Mouse (Mus musculus) midbrain, embryonic 14.5 days (tissue): ENCODE measurements around the gene Mab21l3. TPM values are rescaled to one million over a fixed set of nuclear protein-coding genes. Genes with fewer than 3 reads are reported as not detected.

Experiments
- ATAC-seq: fragments of 200-750 bp; cut with Nextera tagmentation; 2 replicates; pipeline ENCODE4 v1.8.0; 2017; ENCODE audit warnings: moderate number of reproducible peaks, moderate library complexity; ENCODE audit not compliant: low FRiP score, low TSS enrichment
- DNase-seq: peaks from one replicate; pipeline ENCODE4 v3.0.0-alpha.2; 2015
- H3K27ac ChIP-seq: fragments of 300-500 bp; sonication (generic); replicated peaks from 2 replicates; pipeline ENCODE4 v1.5.1; 2014; ENCODE audit warnings: mild to moderate bottlenecking, low read depth, low read length, moderate library complexity
- H3K27me3 ChIP-seq: fragments of 300-500 bp; sonication (generic); 2 replicates; pipeline ENCODE4 v1.6.1; 2014; ENCODE audit warnings: low read length, control low read depth, mixed read lengths; ENCODE audit not compliant: control insufficient read depth, insufficient read depth
- H3K36me3 ChIP-seq: fragments of 300-500 bp; sonication (generic); 2 replicates; pipeline ENCODE4 v1.6.1; 2014; ENCODE audit warnings: low read length, control low read depth; ENCODE audit not compliant: control insufficient read depth, insufficient read depth
- H3K4me1 ChIP-seq: fragments of 300-500 bp; sonication (generic); 2 replicates; pipeline ENCODE4 v1.6.1; 2014; ENCODE audit warnings: mild to moderate bottlenecking, antibody characterized with exemption, low read length, control low read depth; ENCODE audit not compliant: control insufficient read depth, insufficient read depth
- H3K4me2 ChIP-seq: fragments of 300-500 bp; sonication (generic); 2 replicates; pipeline ENCODE4 v1.6.1; 2014; ENCODE audit warnings: mild to moderate bottlenecking, low read length, moderate library complexity
- H3K4me3 ChIP-seq: fragments of 300-500 bp; sonication (generic); replicated peaks from 2 replicates; pipeline ENCODE4 v1.5.1; 2014; ENCODE audit warnings: low read depth, low read length
- H3K9ac ChIP-seq: fragments of 300-500 bp; sonication (generic); replicated peaks from 2 replicates; pipeline ENCODE4 v1.6.1; 2014; ENCODE audit warnings: mild to moderate bottlenecking, low read length, moderate library complexity
- H3K9me3 ChIP-seq: fragments of 300-500 bp; sonication (generic); 2 replicates; pipeline ENCODE4 v1.6.1; 2016; ENCODE audit warnings: low read length, control low read depth, mixed read lengths; ENCODE audit not compliant: control insufficient read depth
- WGBS: fragments of 180-500 bp; shearing (Covaris S2); extraction: QIAGEN DNeasy Blood & Tissue Kit; methylation state at CpG from one replicate; pipeline ENCODE4 v1.1.7; 2014; 5-methylcytosine and 5-hydroxymethylcytosine counted together
- polyA plus RNA-seq: library from polyadenylated mRNA; unstranded; fragments of >200 nt; fragmentation: Nextera tagmentation; extraction: Ambion mirVana; gene quantifications from 2 replicates; pipeline ENCODE4 v1.2.1, GENCODE M21; 2014

Mab21l3 gene
- polyA plus RNA-seq, 1 experiment from 2014 or later: not detected

DNA sequence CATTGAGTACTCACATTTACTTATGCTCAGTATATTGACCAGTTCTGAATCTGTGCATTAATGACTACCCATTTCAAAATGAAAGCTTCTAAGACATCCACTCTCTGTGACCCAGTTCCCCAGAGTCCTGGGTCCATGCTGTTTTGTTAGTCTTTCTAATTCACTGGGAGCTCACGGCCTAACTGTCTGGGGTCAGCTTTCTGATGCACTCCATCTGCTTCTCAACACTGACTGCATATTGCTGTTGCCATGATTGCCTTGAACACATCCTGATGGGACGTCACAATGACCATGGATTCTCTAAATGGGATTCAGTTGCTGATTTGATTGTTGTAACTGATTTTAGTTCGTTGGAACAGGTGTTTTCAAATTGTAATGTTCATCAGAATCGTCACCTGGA lies 56.6 kb downstream of the Mab21l3 start:
- DNase-seq (no peak), ATAC-seq (no peak)
- Histone ChIP-seq H3K4me2 (no peak overlapping the region), H3K4me1 (0 out of 2 replicates have a peak, but pooled peaks cover 6% of the 10 kb centered on the region), H3K9ac (no peak overlapping the region), H3K4me3 (no peak overlapping the region), H3K9me3 (no peaks in the 10 kb centered on the region), H3K36me3 (no peaks in the 10 kb centered on the region), H3K27me3 (no peaks in the 10 kb centered on the region), H3K27ac (no peak overlapping the region)
- 80% methylated on average over 4 of the region's 4 CpGs for WGBS

DNA sequence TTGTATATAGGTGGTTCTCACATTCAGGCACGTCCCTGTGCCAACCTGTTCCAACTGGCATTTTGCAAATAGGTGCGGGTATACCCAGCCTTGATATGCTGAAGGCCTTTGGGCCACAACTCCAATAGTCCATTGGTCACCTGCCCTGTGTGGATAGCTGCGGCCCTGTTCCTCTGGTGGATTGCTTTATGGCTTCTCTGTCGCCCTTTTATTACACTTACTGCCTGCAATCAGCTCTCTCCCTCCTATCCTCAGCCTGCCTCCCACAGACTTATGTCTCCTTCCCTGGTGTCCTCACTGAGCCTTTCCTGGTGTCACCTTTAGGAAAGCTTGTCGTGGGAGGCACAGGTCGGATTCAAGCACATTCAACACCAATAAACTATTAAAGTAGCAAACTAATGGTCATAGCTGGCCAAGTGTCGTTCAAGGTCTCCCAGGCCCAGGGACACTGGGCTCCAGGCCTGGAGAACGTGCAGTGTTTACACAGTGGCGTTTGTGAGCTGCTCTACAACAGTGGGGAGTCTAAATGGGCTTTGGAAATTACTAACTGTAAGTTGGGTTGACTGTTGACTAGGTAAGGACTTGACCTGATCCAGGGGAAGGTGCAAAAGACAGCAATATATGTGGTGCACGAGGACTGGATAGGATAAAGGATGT lies 63.9 kb downstream of the Mab21l3 start:
- Histone ChIP-seq H3K27ac (no peak overlapping the region), H3K36me3 (no peaks in the 10 kb centered on the region), H3K9ac (no peak overlapping the region), H3K4me3 (no peak overlapping the region), H3K4me2 (no peak overlapping the region), H3K9me3 (no peaks in the 10 kb centered on the region), H3K4me1 (no peaks in the 10 kb centered on the region), H3K27me3 (no peaks in the 10 kb centered on the region)
- no peak for DNase-seq
- 90% methylated on average over 10 of the region's 10 CpGs for WGBS
- ATAC-seq: no peak

DNA sequence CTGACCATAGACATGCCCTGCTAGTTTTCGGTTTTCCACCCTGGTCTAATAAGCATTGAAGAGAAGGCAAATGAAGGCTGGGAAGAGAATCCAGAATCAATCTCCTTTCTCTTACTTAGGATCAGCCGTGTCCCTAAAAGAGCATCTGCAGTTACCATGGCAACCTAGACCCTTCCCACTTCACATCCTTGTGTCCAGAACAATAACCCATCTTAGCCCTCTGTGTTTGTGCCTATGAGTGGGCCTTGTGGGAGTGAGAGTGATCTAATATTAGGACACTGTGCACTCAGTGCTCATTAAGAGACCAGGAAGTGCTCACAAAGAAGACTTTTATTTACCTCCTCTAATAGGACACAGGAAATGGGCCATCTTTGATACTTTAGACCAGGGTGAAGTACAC lies 65.0 kb downstream of the Mab21l3 start:
- ATAC-seq: no peak
- WGBS: 29% methylated on average over 2 of the region's 2 CpGs
- Histone ChIP-seq H3K27ac (no peak overlapping the region), H3K9me3 (no peaks in the 10 kb centered on the region), H3K9ac (no peak overlapping the region), H3K4me2 (no peak overlapping the region), H3K27me3 (no peaks in the 10 kb centered on the region), H3K4me1 (no peaks in the 10 kb centered on the region), H3K4me3 (no peak overlapping the region), H3K36me3 (no peaks in the 10 kb centered on the region)
- DNase-seq: peak; percentile 56

DNA sequence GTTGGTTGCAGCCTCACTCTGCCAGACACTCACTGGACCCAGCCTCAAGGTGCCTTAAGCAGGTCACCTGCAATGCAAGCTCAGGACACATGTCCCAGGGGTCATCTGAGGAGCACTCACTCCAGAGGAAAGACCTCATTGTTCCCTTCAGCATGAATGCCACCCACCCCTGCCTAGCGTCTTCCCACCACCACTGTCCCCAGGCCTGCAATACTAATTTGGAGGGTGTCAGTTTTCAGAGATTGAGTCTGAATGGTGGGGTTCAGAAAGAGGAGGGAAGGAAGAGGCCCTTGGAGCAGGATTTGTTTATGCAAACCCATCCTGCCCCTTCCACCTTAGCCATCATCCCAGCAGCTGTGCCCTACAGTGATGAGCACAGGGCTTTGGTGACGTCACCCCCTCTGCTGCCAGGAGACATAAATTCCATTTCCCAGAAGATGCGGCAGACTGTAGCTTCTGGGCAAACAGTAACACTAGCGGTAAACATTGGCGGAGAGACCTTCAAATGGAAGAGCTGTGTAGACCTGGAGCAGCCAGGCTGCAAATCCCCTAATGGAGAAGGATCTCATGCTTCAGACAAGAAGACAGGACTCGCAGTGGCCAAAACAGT lies 67.8 kb downstream of the Mab21l3 start:
- Histone ChIP-seq H3K27me3 (no peaks in the 10 kb centered on the region), H3K27ac (no peak overlapping the region), H3K4me2 (no peak overlapping the region), H3K9ac (no peak overlapping the region), H3K36me3 (no peaks in the 10 kb centered on the region), H3K4me1 (no peaks in the 10 kb centered on the region), H3K9me3 (no peaks in the 10 kb centered on the region), H3K4me3 (no peak overlapping the region)
- WGBS: 54% methylated on average over 6 of the region's 6 CpGs
- ATAC-seq (no peak), DNase-seq (peak; percentile 54)

DNA sequence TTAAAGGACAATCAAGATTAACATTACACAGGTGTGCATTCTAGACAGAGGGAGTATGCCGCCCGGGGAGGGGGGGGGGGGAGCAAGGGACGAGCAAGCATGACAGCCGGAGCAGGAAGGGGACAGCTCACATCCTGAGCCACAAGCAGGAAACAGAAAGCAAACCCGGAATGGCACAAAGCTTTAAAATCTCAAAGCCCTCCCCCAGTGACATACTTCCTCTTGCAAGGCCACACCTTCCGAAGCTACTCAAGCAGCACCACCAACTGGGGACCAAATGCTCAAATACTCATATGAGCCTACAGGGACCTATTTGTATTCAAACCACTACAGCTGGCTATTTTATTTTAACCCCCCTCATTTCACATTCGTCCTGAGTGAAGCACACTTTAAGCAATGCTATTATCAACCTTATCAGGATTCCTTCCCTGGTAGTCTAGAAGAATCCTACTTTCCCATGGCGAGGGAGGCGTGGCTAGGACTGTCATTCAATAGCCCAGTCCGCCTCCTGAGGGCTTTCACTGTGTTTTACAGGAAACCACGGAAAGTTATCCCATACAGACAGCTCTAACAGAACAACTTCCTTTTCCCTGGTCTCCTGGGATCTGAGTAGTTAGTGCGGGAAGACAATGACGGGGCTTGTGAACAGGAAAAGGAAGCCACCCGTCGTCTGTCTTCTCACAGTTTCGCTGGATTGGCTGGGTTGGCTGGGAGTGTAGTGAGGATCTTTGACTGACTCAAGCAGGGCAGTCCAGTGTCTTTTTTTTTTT lies 69.7 kb downstream of the Mab21l3 start:
- DNase-seq: peak; percentile 28
- WGBS: 75% methylated on average over 16 of the region's 16 CpGs

DNA sequence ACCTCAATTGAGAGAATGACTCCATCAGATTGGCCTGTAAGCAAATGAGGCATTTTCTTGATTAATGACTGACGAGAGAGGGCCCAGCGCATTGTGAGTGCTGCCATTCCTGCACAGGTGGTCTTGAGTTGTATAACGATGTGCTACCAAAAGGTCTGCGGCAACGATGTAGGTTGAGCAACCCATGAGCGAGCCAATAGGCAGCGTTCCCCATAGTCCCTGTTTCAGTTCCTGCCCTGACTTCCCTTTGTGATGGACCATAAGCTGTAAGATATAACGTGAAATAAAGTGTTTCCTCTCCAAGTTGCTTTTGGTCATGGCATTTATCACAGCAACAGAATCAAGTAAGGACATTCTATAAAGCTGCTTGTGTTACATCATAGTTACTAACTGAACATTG lies 73.0 kb downstream of the Mab21l3 start:
- ATAC-seq (no peak), DNase-seq (no peak)
- Histone ChIP-seq H3K27me3 (no peaks in the 10 kb centered on the region), H3K36me3 (no peaks in the 10 kb centered on the region), H3K4me1 (no peaks in the 10 kb centered on the region), H3K9ac (no peak overlapping the region), H3K27ac (no peak overlapping the region), H3K4me3 (no peak overlapping the region), H3K4me2 (no peak overlapping the region), H3K9me3 (no peaks in the 10 kb centered on the region)
- WGBS: 93% methylated on average over 8 of the region's 8 CpGs

More for the DNA sequence above, 69.7 kb downstream of the Mab21l3 start:
- no peak for ATAC-seq
- Histone ChIP-seq H3K27ac (no peak overlapping the region), H3K9me3 (no peaks in the 10 kb centered on the region), H3K27me3 (no peaks in the 10 kb centered on the region), H3K36me3 (no peaks in the 10 kb centered on the region), H3K9ac (no peak overlapping the region), H3K4me2 (no peak overlapping the region), H3K4me3 (no peak overlapping the region), H3K4me1 (no peaks in the 10 kb centered on the region)

DNA sequence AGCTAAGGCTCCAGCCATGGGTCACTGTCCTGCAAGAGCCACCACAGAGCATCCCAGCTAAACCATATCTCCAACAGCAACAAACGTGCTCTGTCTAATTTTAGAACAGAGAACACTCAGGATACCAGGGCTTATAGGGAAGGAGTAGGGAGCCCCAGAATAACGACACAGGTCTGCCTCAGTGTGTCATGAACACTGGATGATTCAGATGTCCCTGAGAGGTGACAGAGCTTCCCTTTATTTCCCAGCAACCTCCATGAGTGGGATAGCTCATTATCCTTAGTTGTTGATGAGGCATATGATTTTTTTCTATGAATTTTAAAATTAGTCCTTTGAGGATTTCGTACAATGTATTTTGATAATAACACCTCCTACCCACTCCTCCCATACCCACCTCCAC lies 78.2 kb downstream of the Mab21l3 start:
- H3K4me3 ChIP-seq: no peak overlapping the region
- H3K4me1 ChIP-seq: no peaks in the 10 kb centered on the region
- ATAC-seq: no peak
- no peaks in the 10 kb centered on the region for H3K36me3 ChIP-seq
- DNase-seq: no peak
- WGBS: 82% methylated on average over 3 of the region's 3 CpGs
- no peak overlapping the region for H3K27ac ChIP-seq
- no peaks in the 10 kb centered on the region for H3K27me3 ChIP-seq
- H3K4me2 ChIP-seq: no peak overlapping the region
- no peak overlapping the region for H3K9ac ChIP-seq
- H3K9me3 ChIP-seq: 0 out of 2 replicates have a peak, but pooled peaks cover 6% of the 10 kb centered on the region

DNA sequence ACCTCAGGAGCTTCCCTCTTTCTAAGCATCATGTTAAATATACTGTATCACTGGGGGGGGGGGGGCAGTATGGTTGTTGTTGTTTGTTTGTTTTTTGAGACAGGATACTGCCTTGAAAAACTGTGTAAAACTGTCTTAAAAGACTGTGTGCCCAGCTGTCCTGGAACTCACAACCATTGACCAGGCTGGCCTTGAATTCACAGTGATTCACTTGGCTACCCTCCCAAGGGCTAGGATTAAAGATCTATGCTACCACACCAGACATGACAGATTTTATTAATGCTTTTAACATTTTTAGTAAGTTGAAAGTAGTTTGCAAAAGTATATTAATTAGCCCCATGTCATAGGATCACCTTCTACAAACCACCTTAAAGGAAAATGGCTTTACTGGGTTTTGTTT lies 85.2 kb downstream of the Mab21l3 start:
- Histone ChIP-seq H3K27me3 (no peaks in the 10 kb centered on the region), H3K36me3 (no peaks in the 10 kb centered on the region), H3K9me3 (0 out of 2 replicates have a peak, but pooled peaks cover 2% of the 10 kb centered on the region), H3K27ac (no peak overlapping the region), H3K4me3 (no peak overlapping the region), H3K4me2 (no peak overlapping the region), H3K4me1 (no peaks in the 10 kb centered on the region), H3K9ac (no peak overlapping the region)
- DNase-seq: no peak
- no peak for ATAC-seq
